Comparison of ENCODE assay signal across 8 mouse cellular contexts in the genomic region with DNA sequence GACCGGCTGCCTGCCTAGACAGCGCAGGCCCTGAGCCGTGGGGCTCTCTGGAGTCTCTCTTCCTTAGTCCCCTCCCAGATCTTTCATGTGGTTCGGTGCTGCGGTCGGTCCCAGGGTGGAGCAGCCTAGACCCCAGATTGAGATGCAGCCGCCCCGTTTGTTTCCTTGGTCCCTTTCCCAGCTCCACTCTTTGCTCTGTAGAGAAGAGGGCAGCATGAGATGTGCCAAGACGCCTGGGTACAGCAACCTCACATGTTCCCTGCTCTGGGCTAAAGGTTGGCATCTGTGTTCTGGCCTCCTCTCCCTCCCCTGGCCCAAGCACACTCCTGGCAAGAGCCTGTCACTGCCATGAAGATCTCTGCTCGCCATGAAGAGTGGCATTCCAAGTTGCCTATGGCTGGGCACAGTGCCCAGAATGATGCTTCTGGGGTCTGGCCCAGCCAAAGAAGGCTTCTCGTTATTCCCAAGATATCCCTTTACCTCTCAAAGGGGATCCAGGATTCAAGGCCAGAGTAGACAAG. TPM values are rescaled to one million over a fixed set of nuclear protein-coding genes. Genes with fewer than 3 reads are reported as not detected.
A peak's percentile ranks its signal among the peaks of the same experiment; 100 is the strongest.
DNase-seq lines count a peak whose midpoint lies in the region; ATAC-seq and TF ChIP-seq lines count a peak whose summit lies in the region.
"Had no signal": no experiment of that assay in that cellular context is flagged by ENCODE, and none has a peak within 500 bp of the region (broad histone marks: within the 10 kb centered on the region; RNA-seq: fewer than 3 reads in every experiment).

No protein-coding gene starts in this region.

- H3K79me2 ChIP-seq in liver, adult 2 months (ENCODE audit: control insufficient read depth, insufficient read depth, low read length) = no peaks in the 10 kb centered on the region

- H3K4me2 ChIP-seq in embryonic facial prominence, embryonic 15.5 days (replicated peaks) = no peak overlapping the region
- no peak overlapping the region for H3K4me2 ChIP-seq in hindbrain, embryonic 14.5 days (replicated peaks)
- 0 out of 2 replicates have a peak overlapping the region, but pooled peaks have one; percentile 1 for H3K4me2 ChIP-seq in neural tube, embryonic 12.5 days (replicated peaks)
- H3K4me2 ChIP-seq: liver, embryonic 13.5 days had no signal

- DNase-seq in liver, adult 2 months (ENCODE audit: extremely low read depth, low read depth, low spot score) = peak; percentile 71
- no peak for DNase-seq in liver
- no peak for DNase-seq in hindbrain, embryonic 14.5 days (ENCODE audit: low spot score)
- no peak for DNase-seq in layer of hippocampus, adult 9-11 months
- DNase-seq in right cerebral cortex, postnatal 25 days = no peak
- DNase-seq: liver, embryonic 13.5 days had no signal

- H3K27ac ChIP-seq in liver, adult 2 months (replicated peaks; ENCODE audit: insufficient read depth, low read depth, low read length) = peak overlapping the region; percentile 30
- H3K27ac ChIP-seq in embryonic facial prominence, embryonic 15.5 days (replicated peaks) = peak overlapping the region; percentile 87
- H3K27ac ChIP-seq in hindbrain, embryonic 14.5 days = peak overlapping the region; percentile 70
- H3K27ac ChIP-seq in neural tube, embryonic 12.5 days = peak overlapping the region; percentile 59; the same call in 1 of the 2 replicates
- H3K27ac ChIP-seq: liver, embryonic 13.5 days had no signal

- peaks cover 12% of the 10 kb centered on the region for H3K4me1 ChIP-seq in liver, adult 2 months (ENCODE audit: control insufficient read depth, insufficient read depth, low read length)
- H3K4me1 ChIP-seq in embryonic facial prominence, embryonic 15.5 days = peaks cover 84% of the 10 kb centered on the region
- H3K4me1 ChIP-seq in hindbrain, embryonic 14.5 days (replicated peaks; ENCODE audit: control insufficient read depth, insufficient read depth, low read length) = peaks cover 65% of the 10 kb centered on the region
- H3K4me1 ChIP-seq in neural tube, embryonic 12.5 days = peaks cover 75% of the 10 kb centered on the region

- H3K9ac ChIP-seq in liver, adult 2 months (ENCODE audit: low read depth, low read length) = no peak overlapping the region
- H3K9ac ChIP-seq in embryonic facial prominence, embryonic 15.5 days = no peak overlapping the region
- no peak overlapping the region for H3K9ac ChIP-seq in hindbrain, embryonic 14.5 days
- no peak overlapping the region for H3K9ac ChIP-seq in neural tube, embryonic 12.5 days
- H3K9ac ChIP-seq: liver, embryonic 13.5 days had no signal

- no peaks in the 10 kb centered on the region for H3K9me3 ChIP-seq in embryonic facial prominence, embryonic 15.5 days (replicated peaks)
- no peaks in the 10 kb centered on the region for H3K9me3 ChIP-seq in hindbrain, embryonic 14.5 days (ENCODE audit: control insufficient read depth, low read length)
- H3K9me3 ChIP-seq in neural tube, embryonic 12.5 days = no peaks in the 10 kb centered on the region
- H3K9me3 ChIP-seq: liver, embryonic 13.5 days had no signal

- ATAC-seq in embryonic facial prominence, embryonic 15.5 days (ENCODE audit: insufficient number of reproducible peaks, low FRiP score, low TSS enrichment, low read depth) = 0 out of 2 replicates have a peak, but pooled peaks have one; percentile 43
- no peak for ATAC-seq in hindbrain, embryonic 14.5 days (ENCODE audit: low FRiP score)
- no peak for ATAC-seq in neural tube, embryonic 12.5 days (ENCODE audit: low FRiP score, low read depth)

- 82% methylated on average over 11 of the region's 11 CpGs for WGBS in liver, adult 2 months
- 40% methylated on average over 11 of the region's 11 CpGs for WGBS in embryonic facial prominence, embryonic 15.5 days
- 59% methylated on average over 11 of the region's 11 CpGs for WGBS in hindbrain, embryonic 14.5 days
- 76% methylated on average over 11 of the region's 11 CpGs for WGBS in neural tube, embryonic 12.5 days

- H3K4me3 ChIP-seq in liver, adult 2 months (ENCODE audit: insufficient read depth, low read depth, low read length) = no peak overlapping the region
- H3K4me3 ChIP-seq in embryonic facial prominence, embryonic 15.5 days (replicated peaks) = no peak overlapping the region
- no peak overlapping the region for H3K4me3 ChIP-seq in hindbrain, embryonic 14.5 days (replicated peaks; ENCODE audit: low read length)
- no peak overlapping the region for H3K4me3 ChIP-seq in neural tube, embryonic 12.5 days
- H3K4me3 ChIP-seq: liver, embryonic 13.5 days had no signal

- H3K36me3 ChIP-seq in liver, adult 2 months (ENCODE audit: control insufficient read depth, insufficient read depth, low read length) = no peaks in the 10 kb centered on the region
- no peaks in the 10 kb centered on the region for H3K36me3 ChIP-seq in embryonic facial prominence, embryonic 15.5 days
- H3K36me3 ChIP-seq in hindbrain, embryonic 14.5 days (replicated peaks; ENCODE audit: control insufficient read depth, insufficient read depth) = no peaks in the 10 kb centered on the region
- H3K36me3 ChIP-seq in neural tube, embryonic 12.5 days = no peaks in the 10 kb centered on the region
- H3K36me3 ChIP-seq: liver, embryonic 13.5 days had no signal

- TF ChIP-seq CTCF in liver, adult 2 months (IDR thresholded peaks at IDR 0.05; ENCODE audit: low read depth, low read length) = no peak

- no peaks in the 10 kb centered on the region for H3K27me3 ChIP-seq in liver, adult 2 months (ENCODE audit: control insufficient read depth, insufficient read depth, low read length)
- no peaks in the 10 kb centered on the region for H3K27me3 ChIP-seq in embryonic facial prominence, embryonic 15.5 days
- H3K27me3 ChIP-seq in hindbrain, embryonic 14.5 days (ENCODE audit: control insufficient read depth, insufficient read depth, low read length) = no peaks in the 10 kb centered on the region
- H3K27me3 ChIP-seq in neural tube, embryonic 12.5 days (replicated peaks) = no peaks in the 10 kb centered on the region

- TF ChIP-seq POLR2A in liver, adult 2 months (IDR thresholded peaks at IDR 0.05; ENCODE audit: extremely low read depth, insufficient read depth, low read length) = no peak

RNA-seq across cellular contexts. Expression of a gene that starts 11.4 kb away (rescaled TPM):
- 2.2 and 4.6 TPM in 2 replicates for total RNA-seq in liver, adult 2 months (2014; rRNA removed)
- polyA plus RNA-seq in liver, adult 2 months (2012; rRNA removed) = 2.6 and 5.9 TPM in 2 replicates
- polyA plus RNA-seq in embryonic facial prominence, embryonic 15.5 days (2015; fragmentation: Nextera tagmentation; extraction: Ambion mirVana) = 38.6 and 39.0 TPM in 2 replicates
- polyA plus RNA-seq in hindbrain, embryonic 14.5 days (2014; fragmentation: Nextera tagmentation; extraction: Ambion mirVana) = 41.9 and 46.4 TPM in 2 replicates
- polyA plus RNA-seq in neural tube, embryonic 12.5 days (2016; fragmentation: Nextera tagmentation; extraction: Ambion mirVana) = 58.9 and 61.6 TPM in 2 replicates

RNA-seq across cellular contexts. Expression of a gene that starts 44.1 kb away (rescaled TPM):
- 94.1 and 98.6 TPM in 2 replicates for total RNA-seq in liver, adult 2 months (2014; rRNA removed)
- 32.0 and 33.1 TPM in 2 replicates for polyA plus RNA-seq in liver, adult 2 months (2012; rRNA removed)
- polyA plus RNA-seq in embryonic facial prominence, embryonic 15.5 days (2015; fragmentation: Nextera tagmentation; extraction: Ambion mirVana) = 191 and 195 TPM in 2 replicates
- polyA plus RNA-seq in hindbrain, embryonic 14.5 days (2014; fragmentation: Nextera tagmentation; extraction: Ambion mirVana) = 148 and 169 TPM in 2 replicates
- 169 and 182 TPM in 2 replicates for polyA plus RNA-seq in neural tube, embryonic 12.5 days (2016; fragmentation: Nextera tagmentation; extraction: Ambion mirVana)

RNA-seq across cellular contexts. Expression of a gene that starts 44.1 kb away (rescaled TPM):
- total RNA-seq in liver, adult 2 months (2014; rRNA removed) = 27.5 and 33.2 TPM in 2 replicates
- 24.3 and 33.5 TPM in 2 replicates for polyA plus RNA-seq in liver, adult 2 months (2012; rRNA removed)
- 107 and 125 TPM in 2 replicates for polyA plus RNA-seq in embryonic facial prominence, embryonic 15.5 days (2015; fragmentation: Nextera tagmentation; extraction: Ambion mirVana)
- polyA plus RNA-seq in hindbrain, embryonic 14.5 days (2014; fragmentation: Nextera tagmentation; extraction: Ambion mirVana) = 141 and 158 TPM in 2 replicates
- polyA plus RNA-seq in neural tube, embryonic 12.5 days (2016; fragmentation: Nextera tagmentation; extraction: Ambion mirVana) = 150 and 155 TPM in 2 replicates

RNA-seq across cellular contexts. Expression of a gene that starts 50.5 kb away (rescaled TPM):
- 0.34 and 0.37 TPM in 2 replicates for total RNA-seq in liver, adult 2 months (2014; rRNA removed)
- 0.15 and 0.17 TPM in 2 replicates for polyA plus RNA-seq in liver, adult 2 months (2012; rRNA removed)
- polyA plus RNA-seq in embryonic facial prominence, embryonic 15.5 days (2015; fragmentation: Nextera tagmentation; extraction: Ambion mirVana) = not detected in 2 replicates
- not detected in 2 replicates for polyA plus RNA-seq in hindbrain, embryonic 14.5 days (2014; fragmentation: Nextera tagmentation; extraction: Ambion mirVana)
- polyA plus RNA-seq in neural tube, embryonic 12.5 days (2016; fragmentation: Nextera tagmentation; extraction: Ambion mirVana) = not detected in 2 replicates
- polyA plus RNA-seq: liver, embryonic 13.5 days had no signal

Comparison
In these comparisons a context has a peak if more than half of its experiments do, and no peak if none do; other contexts are left out.
1. H3K27ac ChIP-seq: peak in every context shown above with its lines; median percentile 87 in embryonic facial prominence, embryonic 15.5 days; 70 in hindbrain, embryonic 14.5 days; 59 in neural tube, embryonic 12.5 days; 30 in liver, adult 2 months.